Mouse (Mus musculus) adrenal gland, postnatal 4 days (tissue): ENCODE measurements around the gene Slc25a22. TPM values are rescaled to one million over a fixed set of nuclear protein-coding genes. Genes with fewer than 3 reads are reported as not detected.
"Not testable (repeated sequence)": the region's sequence is repeated elsewhere in the genome, so short reads cannot be mapped to it uniquely, and the experiment has no call there.

Experiments used
- DNase-seq, 2 experiments: peaks; one replicate each; pipeline ENCODE4 v3.0.0; 2021 to 2022; ENCODE audit warnings: low spot score in 2 of 2, mixed read lengths in 2 of 2
- total RNA-seq, 2 experiments: library from RNA; stranded (reverse); gene quantifications; 2 replicates each; pipeline ENCODE4 v1.2.3; 2021

Gene Slc25a22
- total RNA-seq, 2 experiments from 2014 or later = 46.9 to 60.3 TPM

DNA sequence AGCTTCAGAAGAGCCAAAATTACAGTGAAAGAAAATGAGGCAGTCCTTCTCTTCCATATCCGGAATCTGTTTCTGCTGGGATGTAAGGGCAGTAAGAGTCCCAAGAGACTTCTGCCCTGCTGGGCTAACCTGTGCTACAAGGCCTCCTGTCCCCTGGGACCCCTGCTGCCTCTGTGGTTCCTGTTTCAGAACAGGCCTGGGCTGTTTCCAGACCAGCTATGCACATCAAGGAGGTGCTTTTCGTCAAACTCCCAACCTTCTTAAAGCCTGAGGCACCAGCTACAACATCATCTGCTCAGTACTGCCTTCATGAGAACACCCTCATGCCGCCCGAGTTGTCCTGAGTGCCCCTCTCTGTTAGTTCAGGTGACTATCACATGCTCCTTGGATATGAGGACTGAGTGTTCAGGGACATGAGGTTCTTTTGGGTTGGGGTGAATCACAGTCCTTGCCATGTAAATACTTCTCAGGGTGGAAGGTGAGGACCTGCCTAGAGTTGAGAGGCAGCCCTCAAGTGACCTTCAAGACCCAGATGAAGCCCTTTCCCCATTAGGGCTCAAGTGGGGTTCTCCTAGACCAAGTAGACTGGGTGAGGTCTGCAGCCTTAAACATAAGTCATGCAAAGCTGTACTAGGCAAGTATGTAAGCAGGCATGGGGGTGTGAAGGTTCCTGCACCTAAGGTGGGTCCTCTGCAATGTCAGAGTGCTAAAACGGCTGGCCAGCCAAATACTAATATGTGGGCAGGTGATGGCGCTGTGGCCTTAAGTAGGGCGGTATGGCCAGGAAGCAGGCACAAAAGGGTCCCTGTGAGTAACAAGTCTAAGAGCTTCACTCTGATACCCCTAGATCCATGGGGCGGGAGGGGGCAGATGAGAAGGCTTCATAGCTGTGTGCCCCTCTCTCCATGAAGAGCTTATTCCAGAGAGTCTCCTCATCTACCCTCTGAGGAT is 19.7 kb downstream of the Slc25a22 start:
- no peak for DNase-seq

DNA sequence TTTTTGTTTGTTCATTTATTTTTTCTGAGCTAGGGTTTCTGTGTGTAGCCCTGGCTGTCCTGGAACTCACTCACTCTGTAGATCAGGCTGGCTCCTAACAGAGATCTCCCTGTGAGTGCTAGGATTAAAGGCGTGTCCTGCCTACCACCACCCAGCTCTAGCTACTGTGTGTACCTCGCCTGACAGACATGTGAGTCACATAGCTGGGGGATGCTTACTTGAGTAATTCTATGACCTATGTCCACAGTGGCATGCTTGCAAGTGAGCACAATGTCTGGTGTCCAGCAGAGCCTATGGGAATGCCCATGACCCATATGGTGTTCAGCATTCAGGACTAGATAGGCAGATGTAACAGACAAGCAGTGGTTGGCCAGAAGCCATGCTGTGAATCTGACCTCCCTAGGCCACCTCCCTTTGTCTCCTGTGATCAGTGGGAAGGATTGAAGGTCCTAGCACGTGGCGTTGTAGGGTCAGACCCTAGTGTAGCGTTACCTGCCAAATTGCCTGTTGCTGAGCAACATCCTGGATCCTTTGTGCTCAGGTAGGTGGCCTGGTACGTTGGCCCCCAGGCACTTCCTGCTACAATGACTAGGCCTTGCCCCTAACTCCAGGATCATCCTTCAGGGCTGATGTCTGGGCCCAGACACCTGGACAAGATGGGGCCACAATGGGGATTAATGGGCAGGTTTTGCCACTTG is 21.4 kb downstream of the Slc25a22 start:
- no peak for DNase-seq

DNA sequence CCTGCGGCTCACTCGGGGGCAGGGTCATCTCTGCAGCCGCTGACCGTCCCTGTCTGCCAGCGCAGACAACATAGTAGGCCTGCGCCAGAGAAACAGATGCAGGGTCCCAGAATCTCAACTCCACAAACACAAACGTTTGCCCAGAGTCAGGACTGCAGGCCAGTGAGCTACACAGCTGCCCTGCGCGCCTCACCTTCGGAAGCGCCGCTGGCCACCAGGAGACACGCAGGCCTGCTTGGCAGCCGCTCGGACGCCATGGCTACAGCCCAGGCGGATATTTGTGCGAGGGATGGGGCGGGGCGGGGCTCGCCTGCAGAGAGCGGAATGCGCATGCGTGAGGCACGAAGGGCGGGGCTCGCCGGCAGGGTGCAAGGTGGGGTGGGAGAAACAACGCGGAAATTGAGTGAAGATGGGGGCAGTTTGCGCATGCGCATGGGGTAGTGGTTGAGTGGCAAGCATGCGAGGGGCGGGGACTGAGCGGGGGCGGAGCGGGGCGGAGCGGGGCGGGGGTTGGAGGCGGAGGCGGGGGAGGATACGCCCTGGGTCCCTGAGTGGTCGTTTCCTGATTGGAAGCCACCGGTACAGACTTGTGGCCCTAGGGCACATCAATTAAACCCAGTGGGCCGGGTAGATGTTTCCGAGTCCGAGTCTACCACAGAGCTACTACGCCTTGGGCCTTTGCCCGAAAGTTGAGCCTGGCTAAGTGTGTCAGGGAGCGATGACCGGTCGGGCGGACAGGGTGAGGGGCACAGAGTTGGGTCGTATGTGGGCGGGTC is 23.7 kb downstream of the Slc25a22 start, which contains the start of gene Gatd1:
Gene Gatd1 (minus strand): TSS at position 328 of the 776 bp plus-strand sequence.
- peak; percentile 99 to 100 for DNase-seq

DNA sequence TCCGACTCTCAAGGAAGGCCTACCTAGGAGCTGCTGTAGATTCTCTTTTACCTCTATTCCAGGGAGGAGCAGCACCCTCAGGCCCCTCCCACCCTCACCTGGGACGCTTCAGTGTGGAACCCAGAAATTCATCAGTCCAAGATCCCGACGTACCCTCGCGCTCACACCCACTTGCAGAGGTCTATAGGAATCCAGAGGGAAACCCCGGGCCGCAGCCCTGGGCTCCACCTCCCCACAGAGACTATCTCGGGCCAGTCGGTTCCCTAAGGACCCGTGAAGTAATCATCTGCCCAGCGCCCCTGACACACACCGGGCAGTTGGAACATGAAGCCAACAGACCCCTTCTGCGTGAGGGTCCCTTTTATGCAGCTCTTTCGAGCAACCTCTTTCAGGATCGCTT is 24.4 kb downstream of the Slc25a22 start:
- DNase-seq = no peak

DNA sequence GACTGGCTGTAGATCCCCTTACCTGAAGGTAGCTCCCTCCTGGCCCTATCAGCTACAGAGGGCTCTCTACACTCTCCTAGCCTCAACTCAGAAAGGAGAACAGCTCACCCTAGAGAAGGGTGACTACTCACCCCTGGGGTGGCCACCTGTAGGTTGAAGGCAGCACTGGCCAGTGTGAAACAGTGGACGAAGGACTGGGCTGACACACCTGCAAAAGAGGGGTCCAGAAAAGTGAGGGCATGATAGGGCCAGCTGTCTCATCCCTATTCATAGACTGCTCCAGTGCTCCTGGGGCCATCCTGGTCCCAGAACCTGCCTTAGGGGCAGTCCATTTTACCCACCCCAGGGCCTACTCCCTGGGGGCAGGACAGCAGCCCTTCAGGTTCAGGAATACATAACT is 26.0 kb downstream of the Slc25a22 start:
- DNase-seq = no peak

DNA sequence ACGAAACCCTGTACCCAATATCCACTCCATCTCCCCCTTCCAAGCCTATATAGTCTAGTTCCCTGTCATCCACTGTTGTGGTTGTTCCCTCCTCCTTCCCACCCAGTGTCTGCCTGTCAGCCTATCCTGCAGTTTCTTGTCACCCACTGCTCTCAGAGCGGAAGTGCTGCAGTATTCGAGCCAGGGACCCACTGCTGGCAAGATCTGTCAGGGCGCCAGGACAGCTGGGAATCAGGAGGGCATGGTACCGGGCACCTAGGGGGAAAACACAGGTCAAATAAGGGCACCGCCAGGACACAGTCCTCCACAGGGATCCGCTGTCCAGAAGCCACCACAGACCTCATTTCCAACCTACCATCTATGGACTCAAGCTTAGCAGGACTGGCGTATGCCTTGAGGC is 27.1 kb downstream of the Slc25a22 start:
- no peak for DNase-seq

DNA sequence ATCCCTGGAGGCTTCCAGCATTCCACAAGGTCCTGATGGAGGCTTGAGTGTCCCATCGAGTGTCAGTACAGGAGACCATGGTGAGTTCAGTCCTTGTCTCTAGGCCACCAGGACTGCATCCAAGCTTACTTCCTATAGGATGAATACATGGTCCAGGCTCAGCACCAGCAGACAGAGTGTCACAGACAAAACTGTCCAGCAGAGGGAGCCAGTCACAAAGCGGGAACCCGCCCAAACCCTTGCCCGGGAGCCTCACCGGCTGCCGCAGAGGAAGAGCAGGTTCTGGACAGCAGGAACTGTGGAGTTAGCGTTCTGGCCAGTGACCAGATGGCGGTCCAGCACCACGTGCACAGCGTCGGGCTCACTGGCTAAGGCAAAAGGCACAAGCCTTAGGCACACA is 28.9 kb downstream of the Slc25a22 start:
- peak; percentile 68 to 77 for DNase-seq

DNA sequence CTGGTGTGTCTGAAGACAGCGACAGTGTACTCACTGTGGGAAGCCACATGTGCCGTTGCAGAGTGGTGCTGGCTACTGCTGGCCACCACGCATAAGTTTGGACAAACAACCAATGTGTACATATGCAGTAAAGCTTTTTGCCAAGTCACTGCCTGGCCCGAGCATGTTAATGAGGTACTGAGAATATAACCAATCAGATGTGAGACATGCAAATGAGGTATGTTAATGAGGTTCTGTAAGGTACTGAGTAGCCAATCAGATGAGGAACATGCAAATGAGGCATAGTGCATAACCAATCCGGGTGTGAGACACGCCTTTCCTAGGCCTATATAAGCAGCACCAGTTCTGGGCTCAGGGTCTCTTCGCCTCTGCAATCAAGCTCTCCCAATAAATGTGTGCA is 30.0 kb downstream of the Slc25a22 start:
- not testable (repeated sequence) for DNase-seq

DNA sequence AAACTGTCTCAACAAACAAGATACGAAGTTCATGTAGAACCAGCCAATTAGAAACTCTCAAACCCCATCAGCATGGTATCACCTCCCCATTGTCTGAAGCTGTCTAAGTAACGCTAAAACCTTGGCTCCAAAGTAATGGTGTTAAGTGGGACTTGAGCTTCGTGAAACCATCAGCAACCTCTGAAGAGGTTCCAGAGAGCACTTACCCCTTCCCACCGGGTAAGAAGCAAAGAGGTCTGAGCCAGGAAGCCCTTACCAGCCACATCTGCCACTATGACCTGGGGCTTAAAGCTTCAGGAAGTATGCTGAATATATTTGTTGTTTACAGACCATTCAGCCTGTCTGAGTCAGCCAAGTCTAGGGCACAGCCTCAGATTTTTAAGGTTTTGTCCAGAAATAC is 32.2 kb downstream of the Slc25a22 start:
- DNase-seq = no peak

DNA sequence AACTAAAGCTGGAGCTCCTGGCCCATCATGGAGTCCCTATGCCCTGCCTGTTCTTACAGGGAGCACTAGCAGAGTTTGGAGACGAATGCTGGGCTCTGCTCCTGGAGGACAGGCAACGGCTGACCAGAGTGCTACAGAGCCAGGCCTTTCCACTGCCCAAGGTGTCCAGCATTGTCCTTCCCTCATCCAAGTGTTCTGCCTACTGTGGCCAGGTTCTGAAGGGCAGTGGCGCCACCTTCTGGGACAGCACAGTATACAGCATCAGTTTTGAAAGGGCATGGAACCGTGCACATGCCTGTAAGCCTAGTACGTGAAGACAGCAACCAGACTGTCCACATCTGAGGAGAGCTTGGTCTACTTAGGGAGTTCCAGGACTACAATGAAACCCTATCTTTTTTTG is 34.4 kb downstream of the Slc25a22 start:
- DNase-seq = peak in 1 of 2 experiments; percentile 49

DNA sequence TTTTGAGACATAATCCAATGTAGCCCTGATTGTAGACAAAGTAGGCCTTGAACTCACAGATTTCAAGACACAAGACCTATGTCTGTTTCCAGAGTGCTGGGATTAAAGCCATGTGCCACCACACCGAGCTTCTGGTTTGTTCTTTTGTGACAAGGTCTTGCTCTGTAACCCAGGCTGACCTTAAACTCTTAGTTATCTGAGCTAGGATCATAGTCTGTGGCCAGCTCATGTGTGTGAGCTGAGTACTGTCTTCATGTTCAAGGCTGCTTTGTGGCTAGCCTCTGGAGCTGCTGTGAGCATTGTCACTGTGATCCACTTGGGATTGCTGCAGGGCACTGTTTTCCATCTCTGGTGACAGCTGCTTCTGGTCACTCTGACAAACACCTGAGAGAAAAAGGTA is 42.3 kb downstream of the Slc25a22 start:
- no peak for DNase-seq

DNA sequence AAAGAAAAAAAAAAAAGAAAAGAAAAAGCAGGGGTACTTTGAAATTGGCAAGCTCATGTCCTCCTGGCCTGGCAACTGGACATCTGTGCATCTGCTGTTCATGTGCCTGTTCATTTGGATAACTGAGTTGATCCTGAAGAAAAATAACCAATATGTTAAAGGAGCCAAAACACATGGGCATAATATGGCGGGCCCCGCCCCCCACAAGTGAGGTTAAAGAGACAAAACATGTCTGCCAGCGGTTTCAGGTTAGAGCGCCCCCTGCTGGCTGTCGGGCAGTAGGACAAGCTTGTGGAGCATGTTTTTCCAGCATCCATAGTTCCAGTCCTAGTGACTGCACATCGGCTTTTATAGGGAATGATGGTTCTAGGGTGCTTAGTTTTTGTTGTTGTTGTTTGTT is 42.9 kb downstream of the Slc25a22 start:
- peak; percentile 45 to 76 for DNase-seq

DNA sequence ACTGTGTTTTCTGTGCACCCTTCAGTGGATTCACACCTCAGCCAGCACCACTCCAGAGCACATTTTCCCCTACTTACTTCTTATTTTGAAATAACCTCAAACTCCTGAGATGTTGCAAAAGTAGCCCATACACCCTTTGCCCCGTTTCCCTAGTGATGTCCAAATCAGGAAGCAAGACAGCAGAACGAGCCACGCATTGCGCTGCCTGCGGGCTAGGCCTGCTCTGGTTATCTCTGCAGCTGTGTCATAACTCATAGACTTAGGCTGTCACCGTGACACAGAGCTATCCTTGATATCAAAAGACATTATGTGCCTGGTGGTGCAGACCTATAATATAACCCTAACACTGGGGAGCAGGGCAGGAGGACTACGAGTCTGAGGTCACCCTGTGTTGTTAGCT is 43.5 kb downstream of the Slc25a22 start:
- DNase-seq = no peak

DNA sequence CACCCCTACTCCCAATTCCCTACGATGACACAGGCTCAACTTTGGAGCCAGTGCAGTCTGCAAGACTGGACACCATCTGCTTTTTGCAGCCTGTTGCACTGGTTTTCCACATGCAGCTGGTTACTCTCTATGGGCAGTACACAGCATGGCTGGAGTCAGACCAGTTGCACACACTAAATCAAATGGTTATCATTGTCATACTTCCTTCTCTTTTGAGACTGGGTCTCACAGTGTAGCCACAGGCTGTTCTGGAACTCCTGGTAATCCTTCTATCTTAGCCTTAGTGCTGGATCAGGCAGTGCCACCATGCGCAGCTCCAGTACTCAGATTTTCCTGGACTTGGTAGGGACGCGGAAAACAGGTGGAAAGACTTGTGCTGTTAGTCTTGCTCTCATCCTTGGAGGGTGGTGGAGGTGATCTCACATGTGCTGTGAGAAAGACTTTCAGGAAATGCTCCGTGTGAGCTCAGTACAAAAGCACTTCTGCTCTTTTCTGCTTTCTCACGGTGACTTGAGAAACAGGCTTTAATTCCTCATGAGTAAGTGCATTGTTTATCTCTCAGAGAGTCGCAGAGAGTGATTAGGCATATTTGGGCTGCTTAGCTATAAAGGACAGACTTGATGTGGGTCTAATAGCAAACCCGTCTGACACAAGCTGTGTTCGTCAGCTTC is 45.0 kb downstream of the Slc25a22 start:
- no peak for DNase-seq

DNA sequence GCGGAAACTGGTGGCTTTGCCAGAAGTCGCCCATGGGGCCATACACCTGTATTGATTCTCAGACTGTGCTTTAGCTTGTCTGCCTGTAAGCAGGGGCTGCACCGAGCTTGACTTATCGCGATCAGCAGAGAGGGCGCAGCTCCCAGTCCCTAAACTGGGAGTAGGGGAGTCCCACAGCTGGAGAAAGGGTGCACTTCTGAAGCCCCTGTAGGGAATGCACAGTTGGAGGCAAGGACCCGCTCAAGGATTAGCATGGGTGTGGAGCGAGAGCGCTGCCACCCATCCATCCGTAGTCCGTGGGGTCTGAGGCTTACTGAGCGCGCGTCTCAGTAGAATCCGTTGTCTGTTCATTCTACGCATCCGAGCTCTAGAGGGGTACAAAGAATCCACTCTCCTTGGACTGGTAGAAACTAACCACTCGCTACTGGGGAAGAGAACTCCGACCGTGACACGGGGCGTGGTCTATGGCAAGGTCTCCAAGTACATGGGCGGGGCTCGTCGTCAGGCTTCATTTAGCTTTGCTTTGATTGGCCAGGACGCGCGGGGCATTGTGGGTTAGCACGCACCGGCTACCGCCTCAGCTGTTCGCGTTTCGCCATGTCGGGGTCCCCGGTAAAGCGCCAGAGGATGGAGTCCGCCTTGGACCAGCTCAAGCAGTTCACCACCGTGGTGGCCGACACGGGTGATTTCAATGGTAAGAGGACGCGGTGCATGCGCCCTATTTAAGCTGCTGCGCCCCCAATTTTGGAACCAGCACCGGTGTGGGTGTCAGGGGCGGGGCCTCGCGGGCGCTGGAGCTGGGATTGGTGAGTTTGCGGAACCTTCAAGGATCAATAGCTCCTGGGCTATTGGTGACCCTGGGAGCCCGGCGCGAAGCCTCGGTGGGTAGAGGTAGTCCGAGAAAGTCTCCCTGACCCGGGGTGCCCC is 45.8 kb downstream of the Slc25a22 start, which contains the start of gene Taldo1:
Gene Taldo1 (plus strand): TSS at position 575 of the 927 bp plus-strand sequence.
- peak; percentile 92 to 93 for DNase-seq

DNA sequence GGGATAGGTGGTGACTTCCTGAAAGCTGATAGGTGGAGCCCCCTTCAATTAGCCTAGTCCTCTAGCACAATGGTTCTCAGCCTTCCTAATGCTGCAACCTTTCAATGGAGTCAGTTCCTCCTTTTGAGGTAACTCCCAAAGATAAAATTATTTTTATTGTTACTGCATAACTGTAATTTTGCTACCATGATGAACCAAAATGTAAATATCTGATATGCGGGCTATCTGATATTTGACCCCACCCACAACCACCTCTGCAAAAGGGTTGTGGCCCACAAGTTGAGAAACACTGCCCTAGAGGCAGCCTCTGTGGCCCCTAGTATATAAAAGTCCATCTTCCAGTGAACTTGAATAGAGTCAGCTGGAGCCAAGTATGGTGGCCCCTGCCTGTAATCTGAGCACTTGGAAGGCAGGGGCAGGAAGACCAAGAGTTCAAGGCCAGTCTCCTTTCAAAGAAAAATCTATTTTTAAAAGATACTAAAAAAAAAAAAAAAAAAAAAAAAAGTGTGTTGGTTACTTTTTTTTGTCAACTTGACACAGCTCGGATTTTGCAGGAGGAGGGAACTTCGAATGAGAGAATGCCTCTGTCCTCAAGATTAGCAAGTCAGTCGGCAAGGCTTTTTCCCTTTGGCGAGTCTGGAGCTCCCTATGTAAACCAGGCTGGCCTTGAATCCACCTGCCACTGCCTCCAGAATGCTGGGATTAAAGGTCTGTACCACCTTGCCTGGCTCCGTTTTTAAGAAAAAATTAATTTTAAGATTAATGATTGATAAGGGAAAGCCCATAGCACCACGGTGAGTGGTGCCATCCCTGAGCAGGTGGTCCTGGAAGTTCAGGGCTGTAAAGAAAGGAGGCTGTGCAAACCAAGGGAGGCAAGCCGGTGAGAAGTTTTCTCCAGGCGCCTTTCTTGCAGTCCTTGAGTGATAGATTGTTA is 47.1 kb downstream of the Slc25a22 start:
- DNase-seq = no peak

DNA sequence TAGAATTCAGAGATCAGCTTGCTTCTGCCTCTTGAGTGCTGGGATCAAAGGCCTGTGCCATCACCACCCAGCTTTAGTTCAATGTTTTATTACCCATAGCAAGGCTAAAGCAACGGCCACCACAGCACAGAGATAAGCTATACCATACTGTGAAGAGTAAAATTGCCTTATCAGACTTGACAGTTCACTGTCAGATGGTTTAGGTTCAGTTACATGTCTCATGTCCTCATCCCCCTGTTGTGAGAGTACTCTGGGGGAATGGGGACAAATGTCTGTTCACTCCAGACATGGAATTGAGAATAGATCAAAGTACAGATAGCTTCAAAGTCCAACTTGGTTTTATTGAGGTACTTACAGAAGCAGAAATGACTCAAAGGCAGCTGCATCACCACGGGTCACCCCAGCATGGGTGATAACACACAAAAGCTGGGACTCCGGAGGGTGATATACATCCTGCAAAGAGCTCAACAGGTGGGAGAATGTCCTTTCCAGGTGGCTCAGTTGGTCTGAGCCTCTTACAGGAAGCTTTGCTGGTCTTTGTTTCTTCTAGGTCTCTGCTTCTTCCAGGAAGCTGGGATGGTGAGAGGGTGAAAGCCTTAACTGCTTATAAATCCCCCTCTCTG is 49.1 kb downstream of the Slc25a22 start:
- no peak for DNase-seq
